Mouse (Mus musculus) intestine, postnatal 0 days (tissue): ENCODE data around the gene Gm20767. TPM values are rescaled to one million over a fixed set of nuclear protein-coding genes. Genes with fewer than 3 reads are reported as not detected.
"Not testable (repeated sequence)": the region's sequence is repeated elsewhere in the genome, so short reads cannot be mapped to it uniquely, and the experiment has no call there.

Experiments
- ATAC-seq: fragments of 200-750 bp; cut with Nextera tagmentation; 2 replicates; pipeline ENCODE4 v1.8.0; 2017; ENCODE audit warnings: mild to moderate bottlenecking, moderate TSS enrichment, moderate library complexity
- H3K27ac ChIP-seq: fragments of 300-500 bp; sonication (generic); 2 replicates; pipeline ENCODE4 v1.5.1; 2014; ENCODE audit warnings: mild to moderate bottlenecking, low read depth, low read length, moderate library complexity
- H3K27me3 ChIP-seq: fragments of 300-500 bp; sonication (generic); replicated peaks from 2 replicates; pipeline ENCODE4 v1.6.1; 2014; ENCODE audit warnings: low read length, mixed read lengths; ENCODE audit not compliant: control insufficient read depth, insufficient read depth
- H3K36me3 ChIP-seq: fragments of 300-500 bp; sonication (generic); 2 replicates; pipeline ENCODE4 v1.6.1; 2014; ENCODE audit warnings: mild to moderate bottlenecking, moderate library complexity; ENCODE audit not compliant: control insufficient read depth, insufficient read depth
- H3K4me1 ChIP-seq: fragments of 300-500 bp; sonication (generic); replicated peaks from 2 replicates; pipeline ENCODE4 v1.6.1; 2014; ENCODE audit warnings: antibody characterized with exemption, low read length, mixed read lengths; ENCODE audit not compliant: control insufficient read depth, insufficient read depth
- H3K4me2 ChIP-seq: fragments of 300-500 bp; sonication (generic); replicated peaks from 2 replicates; pipeline ENCODE4 v1.6.1; 2014; ENCODE audit warnings: low read depth, mild to moderate bottlenecking, moderate library complexity
- H3K4me3 ChIP-seq: fragments of 300-500 bp; sonication (generic); 2 replicates; pipeline ENCODE4 v1.5.1; 2014; ENCODE audit warnings: low read depth, low read length
- H3K9ac ChIP-seq: fragments of 300-500 bp; sonication (generic); 2 replicates; pipeline ENCODE4 v1.6.1; 2014; ENCODE audit warnings: mild to moderate bottlenecking, low read depth, low read length
- H3K9me3 ChIP-seq: fragments of 300-500 bp; sonication (generic); 2 replicates; pipeline ENCODE4 v1.6.1; 2016; ENCODE audit warnings: mixed run types; ENCODE audit not compliant: control insufficient read depth
- WGBS: fragments of 180-500 bp; shearing (Covaris S2); extraction: QIAGEN DNeasy Blood & Tissue Kit; methylation state at CpG from one replicate; pipeline ENCODE4 v1.1.7; 2014; 5-methylcytosine and 5-hydroxymethylcytosine counted together
- polyA plus RNA-seq: library from polyadenylated mRNA; unstranded; fragments of >200 nt; fragmentation: Nextera tagmentation; extraction: Ambion mirVana; gene quantifications from 2 replicates; pipeline ENCODE4 v1.2.1, GENCODE M21; 2015

Gm20767 gene
- not detected in 2 replicates for polyA plus RNA-seq

- not testable (repeated sequence) for ATAC-seq, H3K36me3 ChIP-seq, H3K4me2 ChIP-seq, H3K4me1 ChIP-seq, H3K27me3 ChIP-seq, H3K9ac ChIP-seq, H3K27ac ChIP-seq, H3K4me3 ChIP-seq, H3K9me3 ChIP-seq
- WGBS, result 93% methylated on average over 2 of the region's 5 CpGs
These were observed at the start of gene Gm20767 for GRCm38 (mm10) chr13:120139946-120140345. Gene Gm20767, plus strand, starts transcription at chr13:120140246.

- H3K4me2 ChIP-seq, H3K9ac ChIP-seq, ATAC-seq, H3K4me3 ChIP-seq, H3K36me3 ChIP-seq, H3K4me1 ChIP-seq, H3K9me3 ChIP-seq, H3K27ac ChIP-seq, H3K27me3 ChIP-seq: not testable (repeated sequence)
- no CpG with 5 or more reads among the region's 13 CpGs for WGBS
These were observed 47.1 kb upstream of the Gm20767 start for GRCm38 (mm10) chr13:120092950-120093349.

- not testable (repeated sequence) for H3K27ac ChIP-seq, H3K9ac ChIP-seq, H3K36me3 ChIP-seq, H3K4me1 ChIP-seq, H3K27me3 ChIP-seq, H3K9me3 ChIP-seq
- WGBS, result under 1% methylated on average over 25 of the region's 38 CpGs
- H3K4me2 ChIP-seq, result peak overlapping the region; percentile 54
- peak overlapping the region; percentile 26 for H3K4me3 ChIP-seq
- peak; percentile 63; the same call in 1 of the 2 replicates for ATAC-seq
These were observed 43.7 kb upstream of the Gm20767 start for GRCm38 (mm10) chr13:120096241-120096937.

GRCm38 (mm10) chr13:120096938-120097256 lies 43.1 kb upstream of the Gm20767 start:
- not testable (repeated sequence) for H3K4me2 ChIP-seq, H3K4me3 ChIP-seq, H3K9ac ChIP-seq, H3K9me3 ChIP-seq, H3K27me3 ChIP-seq, H3K27ac ChIP-seq, H3K4me1 ChIP-seq, H3K36me3 ChIP-seq
- WGBS, result 3% methylated on average over 4 of the region's 13 CpGs
- ATAC-seq, result 0 out of 2 replicates have a peak, but pooled peaks have one; percentile 6

- not testable (repeated sequence) for H3K4me3 ChIP-seq, H3K9ac ChIP-seq, H3K9me3 ChIP-seq, ATAC-seq, H3K4me2 ChIP-seq, H3K27ac ChIP-seq, H3K4me1 ChIP-seq, H3K36me3 ChIP-seq, H3K27me3 ChIP-seq
- WGBS, result no CpG with 5 or more reads among the region's 5 CpGs
These were observed 40.7 kb upstream of the Gm20767 start for GRCm38 (mm10) chr13:120099327-120099726.

GRCm38 (mm10) chr13:120106504-120106903 lies 33.5 kb upstream of the Gm20767 start:
- H3K9ac ChIP-seq, H3K27ac ChIP-seq: not testable (repeated sequence)
- WGBS, result no CpG with 5 or more reads among the region's 5 CpGs

GRCm38 (mm10) chr13:120107000-120107399 lies 33.0 kb upstream of the Gm20767 start:
- not testable (repeated sequence) for H3K4me2 ChIP-seq, H3K36me3 ChIP-seq, H3K27me3 ChIP-seq, H3K9me3 ChIP-seq, H3K9ac ChIP-seq, H3K4me3 ChIP-seq, ATAC-seq, H3K27ac ChIP-seq, H3K4me1 ChIP-seq
- WGBS, result 73% methylated on average over 2 of the region's 2 CpGs

More at GRCm38 (mm10) chr13:120106504-120106903, 33.5 kb upstream of the Gm20767 start:
- H3K4me2 ChIP-seq, H3K4me3 ChIP-seq, H3K36me3 ChIP-seq, H3K4me1 ChIP-seq, H3K9me3 ChIP-seq, H3K27me3 ChIP-seq, ATAC-seq: not testable (repeated sequence)

- not testable (repeated sequence) for H3K9ac ChIP-seq, H3K4me2 ChIP-seq, H3K4me3 ChIP-seq, H3K36me3 ChIP-seq, H3K27ac ChIP-seq, H3K27me3 ChIP-seq, ATAC-seq, H3K9me3 ChIP-seq, H3K4me1 ChIP-seq
- 74% methylated on average over 2 of the region's 3 CpGs for WGBS
These were observed 2.3 kb downstream of the Gm20767 start for GRCm38 (mm10) chr13:120142348-120142747.

GRCm38 (mm10) chr13:120149660-120150407 lies 9.8 kb downstream of the Gm20767 start:
- not testable (repeated sequence) for H3K9ac ChIP-seq, H3K4me3 ChIP-seq, ATAC-seq, H3K9me3 ChIP-seq, H3K36me3 ChIP-seq, H3K27ac ChIP-seq, H3K27me3 ChIP-seq, H3K4me1 ChIP-seq, H3K4me2 ChIP-seq
- 65% methylated on average over 3 of the region's 4 CpGs for WGBS
